Mouse (Mus musculus) bone marrow, adult 2 months (tissue): ENCODE results near the gene Pls3. TPM values are rescaled to one million over a fixed set of nuclear protein-coding genes. Genes with fewer than 3 reads are reported as not detected.
"Not testable (repeated sequence)": the region's sequence is repeated elsewhere in the genome, so short reads cannot be mapped to it uniquely, and the experiment has no call there.

Source experiments
- H3K27ac ChIP-seq: fragments of 200-500 bp; 2 replicates; pipeline ENCODE4 v1.5.1; 2012; ENCODE audit warnings: low read depth, mild to moderate bottlenecking, control low read depth, inconsistent platforms, low read length; ENCODE audit not compliant: control insufficient read depth, poor library complexity, insufficient read depth
- H3K4me1 ChIP-seq: fragments of 200-500 bp; 2 replicates; pipeline ENCODE4 v1.6.1; 2011; ENCODE audit warnings: low read length; ENCODE audit not compliant: control insufficient read depth, insufficient read depth
- H3K4me3 ChIP-seq: fragments of 200-500 bp; replicated peaks from 2 replicates; pipeline ENCODE3; 2011; ENCODE audit warnings: mild to moderate bottlenecking, low read depth, low read length, control low read depth; ENCODE audit not compliant: control insufficient read depth
- whole genome bisulfite sequencing: fragments of 180-500 bp; shearing (Covaris S2); methylation state at CpG from one replicate; pipeline ENCODE4 v1.1.7; 2018; 5-methylcytosine and 5-hydroxymethylcytosine counted together
- polyA plus RNA-seq: library from polyadenylated mRNA; stranded (reverse); fragments of >200 nt; gene quantifications from 2 replicates; pipeline ENCODE4 v1.2.4, GENCODE M21; 2011; ENCODE audit warnings: low replicate concordance; ENCODE audit not compliant: missing spikeins, insufficient read depth, insufficient read length

Gene Pls3
- polyA plus RNA-seq, 1 experiment = 13.3 TPM

DNA sequence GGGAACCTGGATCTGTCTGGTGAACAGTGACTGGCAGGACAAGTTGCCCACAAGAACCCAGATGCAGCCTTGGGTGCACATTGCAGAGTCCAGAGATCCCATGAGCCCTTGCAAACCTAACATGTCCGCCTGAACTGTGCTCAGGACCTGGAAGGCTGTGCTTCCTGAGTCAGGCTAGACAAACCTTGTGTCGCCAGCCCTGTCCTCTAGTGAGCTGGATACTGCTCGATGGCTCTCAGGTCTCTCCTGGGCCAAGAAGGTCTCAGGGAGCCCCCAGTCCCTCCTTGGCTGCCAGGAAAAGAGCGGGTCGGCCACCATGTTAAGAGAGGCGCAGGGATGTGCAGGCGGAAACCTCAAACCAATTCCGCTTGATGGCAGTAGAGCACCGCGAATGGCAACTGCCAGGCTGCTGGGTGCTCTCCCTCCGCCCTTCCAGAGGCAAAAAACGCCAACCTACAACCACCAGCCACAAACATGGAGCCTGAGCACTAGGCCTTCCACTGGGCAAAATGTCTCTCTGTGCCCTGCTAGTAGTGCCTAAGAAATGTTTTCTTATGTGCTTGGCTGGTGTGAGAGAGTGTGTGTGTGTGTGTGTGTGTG is 124.8 kb downstream of the Pls3 start:
- 77% methylated on average over 5 of the region's 12 CpGs for WGBS
- not testable (repeated sequence) for H3K4me1 ChIP-seq, H3K27ac ChIP-seq

DNA sequence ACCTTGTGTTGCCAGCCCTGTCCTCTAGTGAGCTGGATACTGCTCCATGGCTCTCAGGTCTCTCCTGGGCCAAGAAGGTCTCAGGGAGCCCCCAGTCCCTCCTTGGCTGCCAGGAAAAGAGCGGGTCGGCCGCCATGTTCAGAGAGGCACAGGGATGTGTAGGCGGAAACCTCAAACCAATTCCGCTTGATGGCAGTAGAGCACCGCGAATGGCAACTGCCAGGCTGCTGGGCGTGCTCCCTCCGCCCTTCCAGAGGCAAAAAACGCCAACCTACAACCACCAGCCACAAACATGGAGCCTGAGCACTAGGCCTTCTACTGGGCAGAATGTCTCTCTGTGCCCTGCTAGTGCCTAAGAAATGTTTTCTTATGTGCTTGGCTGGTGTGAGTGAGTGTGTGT is 125.7 kb downstream of the Pls3 start:
- not testable (repeated sequence) for H3K4me1 ChIP-seq, H3K4me3 ChIP-seq, H3K27ac ChIP-seq
- 64% methylated on average over 9 of the region's 10 CpGs for WGBS

More for the DNA sequence above, 124.8 kb downstream of the Pls3 start:
- not testable (repeated sequence) for H3K4me3 ChIP-seq

DNA sequence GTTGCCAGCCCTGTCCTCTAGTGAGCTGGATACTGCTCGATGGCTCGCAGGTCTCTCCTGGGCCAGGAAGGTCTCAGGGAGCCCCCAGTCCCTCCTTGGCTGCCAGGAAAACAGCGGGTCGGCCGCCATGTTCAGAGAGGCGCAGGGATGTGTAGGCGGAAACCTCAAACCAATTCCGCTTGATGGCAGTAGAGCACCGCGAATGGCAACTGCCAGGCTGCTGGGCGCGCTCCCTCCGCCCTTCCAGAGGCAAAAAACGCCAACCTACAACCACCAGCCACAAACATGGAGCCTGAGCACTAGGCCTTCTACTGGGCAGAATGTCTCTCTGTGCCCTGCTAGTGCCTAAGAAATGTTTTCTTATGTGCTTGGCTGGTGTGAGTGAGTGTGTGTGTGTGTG is 130.5 kb downstream of the Pls3 start:
- 61% methylated on average over 14 of the region's 14 CpGs for WGBS
- not testable (repeated sequence) for H3K27ac ChIP-seq, H3K4me1 ChIP-seq, H3K4me3 ChIP-seq

DNA sequence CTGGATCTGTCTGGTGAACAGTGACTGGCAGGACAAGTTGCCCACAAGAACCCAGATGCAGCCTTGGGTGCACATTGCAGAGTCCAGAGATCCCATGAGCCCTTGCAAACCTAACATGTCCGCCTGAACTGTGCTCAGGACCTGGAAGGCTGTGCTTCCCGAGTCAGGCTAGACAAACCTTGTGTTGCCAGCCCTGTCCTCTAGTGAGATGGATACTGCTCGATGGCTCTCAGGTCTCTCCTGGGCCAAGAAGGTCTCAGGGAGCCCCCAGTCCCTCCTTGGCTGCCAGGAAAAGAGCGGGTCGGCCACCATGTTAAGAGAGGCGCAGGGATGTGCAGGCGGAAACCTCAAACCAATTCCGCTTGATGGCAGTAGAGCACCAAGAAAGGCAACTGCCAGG is 135.5 kb downstream of the Pls3 start:
- 73% methylated on average over 5 of the region's 8 CpGs for WGBS
- not testable (repeated sequence) for H3K4me3 ChIP-seq, H3K27ac ChIP-seq, H3K4me1 ChIP-seq
